Mouse (Mus musculus): Measurements from ENCODE around the gene Pola1. TPM values are rescaled to one million over a fixed set of nuclear protein-coding genes. Genes with fewer than 3 reads are reported as not detected.

Gene Pola1
- polyA plus RNA-seq, 1 experiment from 2014 or later = 5.3 TPM

DNA sequence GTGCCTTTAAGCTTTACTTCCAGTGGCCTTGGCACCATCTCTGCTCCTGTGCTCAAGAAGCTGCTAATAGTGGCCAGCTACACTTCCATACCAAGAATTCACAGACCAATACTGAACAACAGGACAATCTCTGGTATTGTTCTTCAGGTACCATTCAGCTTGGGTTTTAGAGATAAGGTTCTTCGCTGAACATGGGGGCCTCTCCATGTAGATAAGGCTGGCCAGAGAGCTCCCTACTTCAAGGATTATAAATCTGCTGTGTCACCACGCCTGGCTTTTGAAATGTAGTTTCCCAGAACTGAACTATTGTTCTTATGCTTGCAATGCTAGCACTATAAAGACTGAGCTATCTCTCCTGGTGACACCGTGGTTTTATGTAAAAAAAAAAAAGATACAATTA, 234.9 kb downstream of the Pola1 start:
- Histone ChIP-seq H3K36me3 (replicated peaks; ENCODE audit: insufficient read depth, low read length) (no peaks in the 10 kb centered on the region), H3K9me3 (ENCODE audit: low read length) (no peaks in the 10 kb centered on the region), H3K4me2 (ENCODE audit: low read depth, low read length) (no peak overlapping the region), H3K27me3 (ENCODE audit: insufficient read depth, low read length) (no peaks in the 10 kb centered on the region), H3K4me3 (ENCODE audit: low read depth, low read length) (no peak overlapping the region), H3K9ac (replicated peaks) (no peak overlapping the region), H3K27ac (ENCODE audit: low read depth) (no peak overlapping the region), H3K4me1 (ENCODE audit: insufficient read depth) (no peaks in the 10 kb centered on the region)
- DNase-seq = no peak
- ATAC-seq = 0 out of 2 replicates have a peak, but pooled peaks have one; percentile 29
- TF ChIP-seq EP300 (IDR thresholded peaks at IDR 0.05; ENCODE audit: low read depth) = no peak
- no peak for TF ChIP-seq CTCF (IDR thresholded peaks at IDR 0.05; ENCODE audit: low read depth)
- WGBS (ENCODE audit: insufficient replicate concordance) = 50% methylated on average over 3 of the region's 3 CpGs

DNA sequence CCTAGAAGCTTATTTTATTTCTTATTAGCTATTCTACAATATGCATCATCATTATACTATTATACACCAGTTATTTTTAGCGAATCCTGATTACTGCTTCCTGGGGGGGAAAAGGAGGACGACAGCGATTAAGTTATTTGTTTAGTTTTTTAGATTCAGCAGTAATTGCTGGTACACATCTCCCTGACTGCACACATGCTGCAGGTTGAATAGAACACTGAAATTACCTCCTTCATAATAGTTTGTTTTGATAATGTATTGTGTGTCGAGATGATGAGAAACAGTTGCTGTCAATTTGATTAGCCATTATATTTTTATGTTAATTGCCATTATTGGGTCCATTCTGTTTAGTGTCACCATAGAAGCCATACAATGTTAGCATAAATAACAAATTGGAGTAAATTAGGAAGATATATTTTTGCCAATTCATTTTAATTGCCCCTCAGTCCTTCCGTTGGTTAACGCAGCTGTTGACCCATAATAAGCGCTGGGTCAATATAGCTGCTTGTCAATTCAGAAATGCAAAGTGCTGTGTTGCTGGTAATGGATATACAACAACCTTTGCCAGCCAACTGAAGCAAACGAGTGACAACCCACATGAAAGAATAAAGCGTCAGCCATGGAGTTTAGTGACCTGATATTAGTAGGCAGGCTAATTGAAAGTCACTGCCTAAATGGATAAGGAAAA, 254.5 kb downstream of the Pola1 start:
- ATAC-seq (no peak), DNase-seq (no peak)
- Histone ChIP-seq H3K4me2 (ENCODE audit: low read depth, low read length) (no peak overlapping the region), H3K36me3 (replicated peaks; ENCODE audit: insufficient read depth, low read length) (no peaks in the 10 kb centered on the region), H3K4me3 (ENCODE audit: low read depth, low read length) (no peak overlapping the region), H3K27me3 (ENCODE audit: insufficient read depth, low read length) (no peaks in the 10 kb centered on the region), H3K27ac (ENCODE audit: low read depth) (no peak overlapping the region), H3K9ac (replicated peaks) (no peak overlapping the region), H3K9me3 (ENCODE audit: low read length) (no peaks in the 10 kb centered on the region), H3K4me1 (ENCODE audit: insufficient read depth) (no peaks in the 10 kb centered on the region)
- 83% methylated on average over 9 of the region's 9 CpGs for WGBS (ENCODE audit: insufficient replicate concordance)
- no peak for TF ChIP-seq EP300 (IDR thresholded peaks at IDR 0.05; ENCODE audit: low read depth)
- TF ChIP-seq CTCF (IDR thresholded peaks at IDR 0.05; ENCODE audit: low read depth) = no peak

DNA sequence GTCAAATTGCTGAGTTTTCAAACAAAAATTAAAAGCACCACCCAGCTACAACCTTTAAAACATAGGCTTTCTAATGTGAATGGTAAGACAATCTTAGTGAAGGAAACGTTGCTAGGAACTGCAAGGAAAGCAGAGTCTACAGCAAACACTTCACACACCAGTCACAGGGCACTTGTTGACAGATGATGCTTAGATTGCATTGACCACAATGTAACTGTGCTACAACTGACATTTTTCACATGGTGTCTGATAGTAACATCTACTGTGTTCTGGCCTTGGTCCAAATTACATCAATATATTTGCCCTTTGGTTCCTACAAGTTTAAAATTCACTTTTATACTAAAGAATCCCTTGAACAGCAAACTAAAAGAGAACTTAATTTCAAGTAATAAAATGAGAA, 258.5 kb downstream of the Pola1 start:
- 38% methylated on average over 1 of the region's 1 CpGs for WGBS (ENCODE audit: insufficient replicate concordance)
- TF ChIP-seq CTCF (IDR thresholded peaks at IDR 0.05; ENCODE audit: low read depth) (no peak), EP300 (IDR thresholded peaks at IDR 0.05; ENCODE audit: low read depth) (peak; percentile 40; the same call in 1 of the 2 replicates)
- DNase-seq (no peak), ATAC-seq (no peak)
- Histone ChIP-seq H3K9ac (replicated peaks) (no peak overlapping the region), H3K4me2 (ENCODE audit: low read depth, low read length) (no peak overlapping the region), H3K27me3 (ENCODE audit: insufficient read depth, low read length) (no peaks in the 10 kb centered on the region), H3K36me3 (replicated peaks; ENCODE audit: insufficient read depth, low read length) (no peaks in the 10 kb centered on the region), H3K9me3 (ENCODE audit: low read length) (no peaks in the 10 kb centered on the region), H3K4me1 (ENCODE audit: insufficient read depth) (no peaks in the 10 kb centered on the region), H3K4me3 (ENCODE audit: low read depth, low read length) (no peak overlapping the region), H3K27ac (ENCODE audit: low read depth) (no peak overlapping the region)

DNA sequence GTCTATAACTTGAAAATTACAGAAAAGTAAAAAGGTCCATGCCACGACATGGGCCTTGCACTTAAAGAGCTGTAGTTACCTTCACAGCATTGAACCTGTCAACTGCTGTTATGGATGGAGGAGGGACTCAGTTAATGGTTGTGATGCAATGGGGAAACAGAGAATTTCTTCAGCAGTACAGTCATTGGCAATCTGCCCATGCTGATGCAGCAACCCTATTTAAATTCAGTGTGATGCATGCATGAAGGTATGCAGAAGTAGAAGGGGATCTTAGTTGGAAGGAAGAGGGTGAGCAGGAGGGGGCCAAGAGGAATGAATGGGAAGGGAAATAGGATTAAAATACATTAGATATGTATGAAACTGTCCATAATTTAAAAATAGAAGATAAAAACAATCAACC, 262.2 kb downstream of the Pola1 start:
- TF ChIP-seq EP300 (IDR thresholded peaks at IDR 0.05; ENCODE audit: low read depth) (no peak), CTCF (IDR thresholded peaks at IDR 0.05; ENCODE audit: low read depth) (no peak)
- 75% methylated on average over 1 of the region's 1 CpGs for WGBS (ENCODE audit: insufficient replicate concordance)
- no peaks in the 10 kb centered on the region for H3K4me1 ChIP-seq (ENCODE audit: insufficient read depth)
- H3K27me3 ChIP-seq (ENCODE audit: insufficient read depth, low read length) = no peaks in the 10 kb centered on the region
- no peaks in the 10 kb centered on the region for H3K36me3 ChIP-seq (replicated peaks; ENCODE audit: insufficient read depth, low read length)
- H3K9me3 ChIP-seq (ENCODE audit: low read length) = no peaks in the 10 kb centered on the region
- H3K9ac ChIP-seq (replicated peaks) = no peak overlapping the region
- ATAC-seq (no peak), DNase-seq (peak; percentile 13)
- no peak overlapping the region for H3K4me2 ChIP-seq (ENCODE audit: low read depth, low read length)
- no peak overlapping the region for H3K4me3 ChIP-seq (ENCODE audit: low read depth, low read length)
- no peak overlapping the region for H3K27ac ChIP-seq (ENCODE audit: low read depth)

DNA sequence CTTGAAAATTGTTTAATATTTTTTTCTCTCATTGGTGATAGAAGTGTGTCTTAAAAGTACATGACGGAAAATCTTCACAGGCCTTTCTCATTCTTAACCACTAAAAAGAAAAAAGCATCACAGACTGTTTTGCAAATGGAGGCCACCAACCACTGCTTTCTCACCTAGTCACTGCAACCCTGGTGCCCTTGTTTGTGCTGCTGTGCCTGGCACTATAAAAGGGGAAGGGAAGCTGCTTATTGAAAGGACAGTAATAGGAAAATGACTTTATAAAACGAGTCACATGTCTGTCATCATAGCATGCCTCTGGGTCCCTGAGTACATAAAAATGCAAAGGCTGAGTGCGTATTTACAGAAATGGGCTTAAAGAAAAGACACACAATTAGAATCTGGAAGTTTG, 263.7 kb downstream of the Pola1 start:
- no peaks in the 10 kb centered on the region for H3K4me1 ChIP-seq (ENCODE audit: insufficient read depth)
- H3K9ac ChIP-seq (replicated peaks) = no peak overlapping the region
- ATAC-seq (no peak), DNase-seq (no peak)
- H3K27me3 ChIP-seq (ENCODE audit: insufficient read depth, low read length) = no peaks in the 10 kb centered on the region
- WGBS (ENCODE audit: insufficient replicate concordance) = 84% methylated on average over 3 of the region's 3 CpGs
- TF ChIP-seq EP300 (IDR thresholded peaks at IDR 0.05; ENCODE audit: low read depth) (no peak), CTCF (IDR thresholded peaks at IDR 0.05; ENCODE audit: low read depth) (no peak)
- no peak overlapping the region for H3K4me2 ChIP-seq (ENCODE audit: low read depth, low read length)
- no peak overlapping the region for H3K27ac ChIP-seq (ENCODE audit: low read depth)
- no peaks in the 10 kb centered on the region for H3K36me3 ChIP-seq (replicated peaks; ENCODE audit: insufficient read depth, low read length)
- H3K4me3 ChIP-seq (ENCODE audit: low read depth, low read length) = no peak overlapping the region
- H3K9me3 ChIP-seq (ENCODE audit: low read length) = no peaks in the 10 kb centered on the region

DNA sequence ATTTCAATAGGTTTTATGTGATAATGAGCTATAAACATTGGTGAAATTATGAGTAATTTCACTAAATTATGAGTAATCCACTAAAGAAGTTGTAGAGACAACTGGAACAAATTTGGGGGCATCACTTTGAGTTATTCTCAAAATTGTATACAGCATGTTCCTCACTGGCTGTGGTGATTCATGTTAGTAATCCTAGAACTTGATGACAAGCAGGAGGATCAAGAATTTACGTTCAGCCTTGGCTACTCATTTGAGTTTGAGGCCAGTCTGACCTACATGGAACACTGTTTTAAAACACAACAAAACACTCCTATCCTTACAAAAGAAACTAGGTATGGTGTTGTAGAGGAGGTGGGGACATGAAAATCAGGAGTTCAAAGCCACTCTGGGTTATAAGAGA, 310.6 kb downstream of the Pola1 start:
- Histone ChIP-seq H3K9me3 (ENCODE audit: low read length) (no peaks in the 10 kb centered on the region), H3K36me3 (replicated peaks; ENCODE audit: insufficient read depth, low read length) (no peaks in the 10 kb centered on the region), H3K9ac (replicated peaks) (no peak overlapping the region), H3K4me3 (ENCODE audit: low read depth, low read length) (no peak overlapping the region), H3K27ac (ENCODE audit: low read depth) (no peak overlapping the region), H3K4me2 (ENCODE audit: low read depth, low read length) (no peak overlapping the region), H3K4me1 (ENCODE audit: insufficient read depth) (no peaks in the 10 kb centered on the region), H3K27me3 (ENCODE audit: insufficient read depth, low read length) (no peaks in the 10 kb centered on the region)
- WGBS (ENCODE audit: insufficient replicate concordance) = 93% methylated on average over 1 of the region's 1 CpGs
- no peak for ATAC-seq
- TF ChIP-seq EP300 (IDR thresholded peaks at IDR 0.05; ENCODE audit: low read depth) (no peak), CTCF (IDR thresholded peaks at IDR 0.05; ENCODE audit: low read depth) (no peak)
- no peak for DNase-seq

Measured in liver, postnatal 0 days (tissue).